Mouse (Mus musculus) embryonic fibroblast, embryonic 13.5 days (primary cell): Measurements from ENCODE around the gene Sptb.

Source experiments
- CTCF ChIP-seq: IDR thresholded peaks from 2 replicates; pipeline ENCODE4 v1.5.1; 2011; ENCODE audit warnings: mild to moderate bottlenecking, control low read depth, low read length, moderate library complexity, borderline replicate concordance; ENCODE audit not compliant: insufficient read depth
- POLR2A ChIP-seq: IDR thresholded peaks from 2 replicates; pipeline ENCODE4 v1.6.1; 2011; ENCODE audit warnings: low read depth, mild to moderate bottlenecking, control low read depth, low read length, moderate library complexity

DNA sequence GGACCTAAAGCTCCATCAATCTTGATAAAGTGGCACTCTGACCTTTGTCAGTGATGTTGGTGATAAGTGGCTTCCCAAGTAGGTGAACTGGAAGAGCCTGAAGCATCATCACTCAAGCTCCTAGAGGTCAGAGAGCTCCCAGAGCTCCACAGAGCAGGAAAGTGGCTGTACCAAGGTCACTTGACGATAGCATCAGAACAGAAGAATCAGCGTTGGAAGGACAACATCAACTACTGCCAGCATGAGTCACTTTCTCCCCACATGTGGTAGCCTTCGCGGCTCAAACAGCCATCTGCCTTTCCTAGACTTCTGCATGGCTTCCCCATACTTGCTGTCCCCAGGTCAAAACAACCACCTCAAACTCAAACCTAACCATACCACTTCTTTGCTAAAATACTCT lies 67.7 kb downstream of the Sptb start:
- TF ChIP-seq CTCF (no peak), POLR2A (no peak)
